Mouse (Mus musculus): ENCODE results near the gene Adgrb2.
A peak's percentile ranks its signal among the peaks of the same experiment; 100 is the strongest.

Gene Adgrb2

DNA sequence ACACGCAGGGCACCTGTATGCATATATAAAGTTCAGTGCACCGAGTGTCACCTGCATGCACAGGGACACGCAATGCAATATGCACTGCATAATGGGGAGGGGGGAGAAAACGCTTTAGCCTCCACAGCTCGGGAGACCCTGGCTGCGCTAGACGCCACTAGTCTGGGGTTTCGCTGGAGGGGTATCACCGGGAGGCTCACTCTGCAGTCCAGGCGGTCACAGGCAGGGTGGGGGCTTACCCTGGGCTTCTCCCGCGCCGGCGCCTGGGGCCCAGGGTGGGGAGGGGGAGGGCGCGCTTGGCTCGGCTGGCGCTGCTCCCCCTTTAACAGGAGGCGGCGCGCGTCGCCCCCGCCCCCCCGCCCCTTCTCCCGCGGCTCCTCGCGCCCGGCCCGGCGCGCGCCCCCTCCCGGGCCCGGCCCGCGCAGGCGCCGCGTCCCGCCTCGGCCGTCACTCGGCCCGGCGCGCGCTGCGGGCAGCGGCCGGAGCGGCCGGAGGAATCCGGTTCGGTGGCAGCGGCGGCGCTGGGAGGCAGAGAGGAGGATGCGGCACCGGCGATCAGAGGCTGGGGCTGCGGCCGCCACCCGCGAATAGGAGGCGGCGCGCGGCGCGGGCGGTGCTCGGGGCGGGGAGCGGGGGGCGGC, at the start of gene Adgrb2:
Gene Adgrb2, plus strand, starts transcription at position 450 of the 641 bp plus-strand sequence.
- no peak for DNase-seq (ENCODE audit: low read depth, low spot score)

DNA sequence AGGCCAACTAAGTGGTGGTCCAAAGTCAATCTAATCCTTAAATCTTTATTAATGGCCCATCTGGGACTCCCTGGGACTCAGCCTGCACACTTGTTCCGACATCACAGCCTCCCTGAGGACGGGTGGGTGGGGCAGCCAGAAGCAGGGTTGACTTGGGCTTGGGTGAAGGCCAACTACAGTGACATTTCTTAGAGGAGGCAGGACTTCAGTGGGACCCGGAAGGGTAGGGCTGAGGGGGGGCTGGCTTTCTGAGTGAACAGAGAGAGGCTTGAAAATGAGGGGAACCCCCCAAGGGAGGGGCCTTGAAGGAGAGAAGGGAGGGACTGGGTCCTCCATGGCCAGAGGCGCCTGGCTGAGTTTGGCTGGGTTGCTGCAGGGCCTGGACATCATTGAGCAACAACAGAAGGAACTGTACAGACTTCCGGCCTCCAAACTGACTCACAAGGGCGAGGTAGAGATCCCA, 33.3 kb upstream of the Adgrb2 start:
- DNase-seq (ENCODE audit: low read depth, low spot score) = no peak

DNA sequence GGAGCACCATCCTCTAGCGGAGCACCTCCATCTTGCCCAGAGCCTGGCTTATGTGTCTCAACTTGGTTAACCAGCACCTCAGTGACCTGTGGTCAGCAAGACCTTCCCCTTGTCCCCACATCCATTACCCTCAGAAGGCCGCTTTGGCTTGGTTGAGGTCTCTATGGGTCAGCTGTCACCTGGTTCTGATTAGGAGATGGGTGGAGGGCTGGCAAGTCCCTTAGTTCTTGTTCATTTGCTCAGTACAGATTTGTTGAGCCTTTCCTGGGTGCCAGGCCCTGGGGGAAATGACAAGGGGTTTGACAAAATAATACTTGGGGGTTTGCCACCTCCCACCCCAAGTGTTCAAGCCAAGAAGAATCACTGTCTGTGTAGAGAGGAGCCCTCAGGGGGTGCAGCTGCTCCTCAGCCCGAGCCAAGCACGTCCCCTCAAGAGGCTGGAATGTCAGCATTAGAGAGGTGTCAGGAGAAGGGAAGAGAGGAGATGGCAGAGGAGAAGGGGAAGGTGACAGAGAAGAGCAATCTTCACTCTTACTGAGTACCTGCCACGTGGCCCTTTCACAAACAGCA, 32.3 kb upstream of the Adgrb2 start:
- no peak for DNase-seq (ENCODE audit: low read depth, low spot score)

DNA sequence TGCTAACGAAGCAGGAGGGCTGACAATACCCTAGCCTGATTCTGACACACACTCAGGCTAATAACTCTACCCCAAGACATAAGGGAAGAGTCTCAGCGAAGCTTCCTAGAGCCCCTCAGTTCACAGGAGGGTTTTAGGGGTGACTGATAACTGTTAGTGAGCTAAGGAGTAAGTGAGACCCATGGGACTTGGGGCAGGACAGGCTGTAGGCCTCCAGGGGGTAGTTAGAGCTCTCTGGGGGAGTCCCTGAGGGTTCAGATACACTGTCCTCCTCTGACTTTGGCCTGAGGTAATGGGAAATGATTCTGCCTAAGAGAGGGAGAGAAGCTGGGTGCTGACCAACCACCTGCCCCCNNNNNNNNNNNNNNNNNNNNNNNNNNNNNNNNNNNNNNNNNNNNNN, 30.1 kb upstream of the Adgrb2 start:
- no peak for DNase-seq (ENCODE audit: low read depth, low spot score)

DNA sequence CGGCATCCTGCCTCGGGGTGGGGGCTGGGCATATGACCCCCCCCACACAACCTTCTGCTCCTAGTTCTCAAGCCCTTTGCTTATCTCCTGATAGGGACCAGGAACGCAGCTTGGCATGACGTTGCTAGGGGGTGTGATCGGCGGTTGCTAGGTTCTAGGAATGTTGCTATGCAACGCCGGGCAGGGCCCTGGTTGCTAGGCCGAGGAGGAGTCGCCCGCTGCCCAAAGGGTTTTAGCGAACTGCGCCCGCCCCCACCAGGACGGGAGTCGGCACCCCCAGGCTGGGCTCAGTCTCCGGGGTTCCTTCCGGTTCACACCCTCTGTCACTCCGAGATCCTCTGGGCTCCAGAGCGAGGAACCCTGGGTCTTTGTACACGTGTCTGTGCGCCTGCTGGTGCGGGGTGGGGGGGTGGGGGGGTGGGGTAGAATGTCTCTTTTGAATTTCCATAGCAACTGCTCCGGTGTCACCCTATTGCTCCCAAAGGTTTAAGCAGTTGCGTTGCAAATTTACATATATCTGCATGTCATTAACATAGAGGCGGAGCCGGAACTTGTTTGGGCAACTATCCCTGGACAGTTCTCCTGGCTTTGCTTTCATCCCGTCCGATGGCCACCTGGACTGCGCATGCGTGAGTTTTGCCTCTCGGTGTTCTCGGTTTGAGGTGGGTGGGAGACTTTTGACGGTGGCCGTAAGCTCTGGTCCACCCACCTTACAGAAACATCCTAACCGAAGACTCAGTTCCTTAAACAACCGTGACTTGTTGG, 24.3 kb upstream of the Adgrb2 start:
- peak; percentile 61 for DNase-seq (ENCODE audit: low read depth, low spot score)

DNA sequence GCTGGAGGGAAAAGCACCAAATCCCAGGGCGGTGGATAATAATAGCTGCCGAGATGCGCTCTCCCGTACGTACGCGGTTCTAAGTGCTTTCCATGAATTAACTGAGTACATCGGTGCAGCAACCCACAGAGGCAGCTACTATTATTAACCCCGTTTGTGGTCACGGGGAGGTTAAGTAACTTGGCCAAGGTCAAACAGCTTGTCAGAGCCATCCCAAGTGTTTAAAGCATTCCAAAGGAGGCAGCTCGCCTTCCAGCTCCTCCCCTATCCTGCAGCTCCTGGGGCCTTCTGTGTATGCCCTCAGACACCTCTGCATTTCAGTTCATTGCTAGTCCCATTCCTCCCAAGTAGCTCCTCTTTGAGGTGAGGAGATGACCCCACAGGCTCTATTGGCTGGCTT, 19.4 kb upstream of the Adgrb2 start:
- no peak for DNase-seq (ENCODE audit: low read depth, low spot score)

DNA sequence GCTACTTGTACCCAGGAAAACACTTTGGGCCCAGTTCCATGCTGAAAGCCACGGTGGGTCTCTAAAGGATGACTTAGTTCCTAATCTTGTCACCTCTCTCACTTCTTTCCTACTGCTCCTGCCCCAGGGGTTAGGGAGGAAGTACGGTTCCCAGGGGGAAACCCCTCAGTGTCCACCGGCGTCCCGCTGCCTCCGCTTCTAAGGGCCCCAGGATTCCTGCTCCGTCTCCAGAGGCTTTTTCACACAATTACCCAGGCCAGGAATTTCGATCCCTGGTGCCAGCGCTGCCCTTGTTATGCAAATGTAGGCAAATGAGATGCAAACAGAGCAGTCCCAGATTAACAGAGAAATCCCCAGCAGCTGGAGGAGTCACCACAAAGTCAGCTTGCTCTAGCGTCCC, 18.5 kb upstream of the Adgrb2 start:
- DNase-seq (ENCODE audit: low read depth, low spot score) = no peak

DNA sequence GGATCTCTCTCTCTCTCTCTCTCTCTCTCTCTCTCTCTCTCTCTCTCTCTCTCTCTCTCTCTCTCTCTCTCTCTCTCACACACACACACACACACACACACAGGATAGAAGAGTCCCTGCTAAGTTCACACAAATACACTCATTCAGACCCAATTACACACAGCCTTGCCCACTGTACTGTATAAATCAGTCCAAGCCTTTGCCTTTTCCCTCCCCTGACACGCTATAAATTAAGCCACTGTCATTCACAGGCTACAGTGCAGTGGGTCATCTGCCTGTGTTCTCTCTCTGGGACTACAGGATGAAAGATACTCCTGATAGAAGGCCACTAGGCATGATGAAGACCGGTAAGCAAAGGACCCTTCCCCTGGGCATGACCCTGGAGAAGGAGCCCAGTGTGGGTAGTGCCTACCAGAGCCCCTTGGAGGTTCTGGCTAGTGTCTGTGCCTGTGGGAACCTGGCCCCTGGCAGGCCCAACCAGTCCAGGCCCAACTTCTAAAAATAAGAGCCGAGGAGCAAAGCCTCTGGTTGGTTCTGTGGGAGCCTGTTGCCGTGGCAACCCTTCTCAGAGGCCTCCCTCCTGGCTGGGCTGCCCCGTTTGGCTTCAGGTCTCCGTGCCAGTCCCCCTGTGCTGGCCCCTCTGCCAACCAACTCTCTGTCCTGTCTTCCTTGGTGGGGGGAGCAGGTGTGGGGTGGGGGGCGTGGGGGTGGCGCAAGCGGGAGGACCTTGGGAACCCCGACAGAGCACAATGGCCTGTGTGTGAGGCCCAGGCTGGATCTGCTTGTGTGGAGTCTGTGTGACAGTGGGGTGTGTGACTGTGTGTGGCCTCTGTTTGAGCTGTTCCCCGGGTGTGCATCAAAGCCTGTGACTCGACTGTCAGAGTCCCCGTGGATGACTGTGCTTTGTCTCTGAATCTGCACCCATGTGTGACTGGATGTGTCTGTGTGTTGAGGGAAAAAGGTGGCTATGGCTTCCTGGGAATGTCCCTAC, 17.4 kb upstream of the Adgrb2 start:
- DNase-seq (ENCODE audit: low read depth, low spot score) = no peak

DNA sequence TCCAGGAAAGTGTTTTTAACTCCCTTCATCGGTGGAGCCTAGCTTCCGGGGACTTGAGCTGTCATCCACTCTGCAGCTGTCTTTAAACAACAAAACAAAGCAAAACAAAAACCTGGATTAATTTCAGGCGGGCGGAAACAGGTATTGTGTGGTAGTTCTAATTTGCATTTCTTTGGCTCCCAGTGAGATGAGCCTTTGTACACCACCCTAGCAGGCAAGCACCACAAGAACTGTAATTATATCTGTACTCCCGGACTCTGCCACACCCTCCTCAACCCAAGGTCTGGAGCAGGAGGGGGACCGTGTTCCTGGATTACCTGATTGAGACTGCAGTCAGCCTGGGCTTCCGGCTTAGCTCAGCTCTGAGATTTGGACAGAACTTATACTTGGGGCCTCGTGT, 14.5 kb upstream of the Adgrb2 start:
- DNase-seq (ENCODE audit: low read depth, low spot score) = no peak

DNA sequence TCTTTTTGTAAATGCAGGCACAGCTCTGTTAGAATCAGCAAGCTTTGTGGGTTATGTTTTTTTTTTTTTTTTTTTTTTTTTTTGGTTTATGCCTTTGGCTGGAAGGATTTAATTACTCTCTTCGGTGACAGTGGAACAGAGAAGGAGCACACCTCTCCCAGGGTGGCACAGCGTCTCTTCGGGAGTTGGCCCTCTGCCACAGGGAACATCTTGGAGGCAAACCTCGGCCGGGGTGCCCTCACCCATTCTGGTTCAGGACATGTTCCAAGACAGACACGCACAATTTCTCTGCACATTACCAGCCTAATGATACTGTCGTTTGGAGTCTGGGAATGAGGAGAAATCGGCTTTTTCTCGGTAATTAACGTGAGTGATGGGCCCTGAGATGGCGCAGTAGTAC, 13.8 kb upstream of the Adgrb2 start:
- DNase-seq (ENCODE audit: low read depth, low spot score) = no peak

DNA sequence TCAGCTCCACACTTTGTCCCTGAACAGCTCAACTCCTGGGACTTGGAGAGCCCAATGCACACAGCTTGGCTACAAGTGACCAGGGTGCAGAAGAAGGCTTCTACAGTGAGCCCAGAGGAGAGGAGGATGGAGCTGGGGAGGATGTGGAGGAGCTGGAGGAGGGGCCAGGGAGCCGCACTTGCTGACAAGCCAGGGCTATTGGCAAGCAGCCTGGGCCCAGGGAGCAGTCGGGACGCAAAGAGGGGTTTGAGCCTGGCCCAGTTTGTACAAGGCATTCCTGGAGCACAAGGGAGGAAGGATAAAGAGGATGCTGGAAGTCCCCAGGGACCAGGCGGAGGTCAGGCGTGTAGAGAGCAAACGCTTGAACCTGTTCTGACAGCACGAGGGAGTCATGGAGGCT, 12.7 kb upstream of the Adgrb2 start:
- no peak for DNase-seq (ENCODE audit: low read depth, low spot score)

DNA sequence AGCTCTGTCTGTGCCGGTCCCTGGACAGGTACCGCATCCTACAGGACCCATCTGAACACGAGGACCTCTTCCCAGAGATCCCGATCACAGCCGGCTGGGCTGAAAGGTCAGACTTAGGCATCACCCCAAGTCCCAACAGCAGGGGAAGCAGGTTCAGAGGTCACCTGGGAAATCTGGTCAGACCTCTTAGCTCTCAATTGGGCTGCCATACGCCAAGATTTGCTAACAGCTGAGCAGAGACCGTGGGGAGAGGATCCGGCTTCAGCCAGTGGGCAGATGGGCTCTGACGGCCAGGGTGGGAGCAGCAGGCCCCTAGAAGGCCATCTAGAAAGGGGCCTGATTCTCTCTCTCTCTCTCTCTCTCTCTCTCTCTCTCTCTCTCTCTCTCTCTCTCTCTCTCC, 10.4 kb upstream of the Adgrb2 start:
- DNase-seq (ENCODE audit: low read depth, low spot score) = no peak

DNA sequence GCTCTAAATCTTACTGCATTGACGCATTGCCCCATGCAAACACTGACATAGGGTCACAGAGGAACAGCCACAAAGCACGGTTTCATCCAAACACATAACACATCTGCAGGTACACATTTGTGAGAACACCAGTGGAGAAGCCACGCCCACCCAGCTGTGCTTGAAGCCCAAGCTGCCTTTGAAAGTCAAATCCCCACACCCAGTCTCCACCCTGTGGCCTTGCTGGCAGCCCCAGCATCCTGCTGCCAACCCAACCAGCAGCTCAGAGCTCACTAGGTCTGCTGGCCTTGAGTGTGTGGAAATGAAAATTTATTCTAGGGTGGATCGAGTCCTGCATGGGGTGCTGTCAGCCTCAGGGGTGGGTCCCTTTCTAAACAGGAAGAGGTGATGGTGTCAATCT, 7.4 kb upstream of the Adgrb2 start:
- no peak for DNase-seq (ENCODE audit: low read depth, low spot score)

DNA sequence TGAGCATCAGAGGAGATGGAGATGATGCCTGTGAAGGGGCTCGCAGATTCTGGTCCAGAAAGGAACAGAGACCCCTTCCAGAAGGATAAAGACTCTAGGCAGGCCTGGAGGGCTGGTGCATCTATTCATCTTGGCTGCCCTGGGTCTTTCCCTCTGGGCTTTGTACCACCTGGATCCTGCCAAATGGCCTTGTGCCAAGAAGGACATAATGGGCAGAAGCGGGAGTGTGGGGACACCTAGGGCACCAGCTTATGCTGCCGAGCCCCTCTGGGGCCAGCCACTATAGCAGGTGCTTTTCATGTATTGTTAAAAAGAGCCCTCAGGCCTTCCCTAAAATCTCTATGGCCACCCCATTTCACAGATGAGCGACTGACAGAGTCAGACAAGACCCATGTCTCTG, 6.4 kb upstream of the Adgrb2 start:
- DNase-seq (ENCODE audit: low read depth, low spot score) = no peak

DNA sequence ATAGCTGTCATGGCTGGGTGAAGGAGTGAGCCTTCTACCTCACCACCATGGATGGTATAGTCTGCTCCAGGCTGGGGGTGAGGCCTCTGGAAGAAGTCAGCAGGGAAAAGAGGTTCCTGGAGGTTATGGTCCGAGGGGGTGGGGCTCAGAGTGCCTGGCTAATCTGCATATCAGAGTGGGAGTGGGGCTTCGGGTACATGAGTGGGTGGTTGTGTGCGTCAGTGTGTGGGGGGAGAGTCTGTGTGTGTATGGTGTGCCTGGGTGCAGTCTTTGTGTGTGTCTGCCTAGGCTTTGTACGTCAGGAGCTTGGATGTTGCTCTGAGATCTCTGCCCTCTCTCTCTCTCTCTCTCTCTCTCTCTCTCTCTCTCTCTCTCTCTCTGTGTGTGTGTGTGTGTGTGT, 5.7 kb upstream of the Adgrb2 start:
- no peak for DNase-seq (ENCODE audit: low read depth, low spot score)

DNA sequence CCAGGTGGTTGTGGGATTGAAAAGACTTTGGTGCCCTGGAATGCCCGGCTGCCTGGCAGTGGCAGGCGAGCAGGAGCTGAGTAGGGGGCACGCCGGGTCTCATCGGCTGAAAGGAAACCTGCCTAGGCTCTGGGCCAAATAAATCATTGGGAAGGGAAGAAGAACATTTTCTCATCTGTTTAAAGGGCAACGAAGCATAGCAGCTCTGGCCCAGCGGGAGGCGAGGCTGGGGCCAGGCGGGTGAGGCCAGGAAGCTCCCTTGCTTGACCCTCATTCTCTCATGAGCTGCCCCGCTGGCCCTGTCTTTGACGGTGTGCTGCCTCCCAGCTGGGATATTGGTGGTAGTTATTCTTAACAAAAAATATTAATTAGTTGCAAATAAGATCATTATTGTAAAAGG, 3.0 kb upstream of the Adgrb2 start:
- no peak for DNase-seq (ENCODE audit: low read depth, low spot score)

DNA sequence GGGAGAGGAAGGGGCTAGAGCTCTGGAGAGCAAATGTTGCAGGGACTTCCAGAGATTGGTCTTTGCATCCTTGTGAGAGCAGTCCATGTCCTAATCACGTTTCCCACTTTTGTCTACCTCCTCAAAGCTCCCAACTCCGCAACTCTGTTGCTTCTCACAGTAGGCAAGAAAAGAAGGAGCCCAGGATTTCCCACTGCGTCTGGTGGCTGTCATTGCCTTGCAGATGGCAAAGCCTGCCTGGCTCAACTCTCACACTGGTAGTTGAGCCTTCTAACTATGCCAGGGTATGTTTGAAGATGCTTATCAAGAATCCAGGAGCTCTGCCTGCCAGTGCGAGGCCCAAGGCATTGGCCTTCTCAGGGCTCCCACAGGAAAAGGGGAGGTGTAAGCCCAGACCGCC, 1.6 kb upstream of the Adgrb2 start:
- DNase-seq (ENCODE audit: low read depth, low spot score) = no peak

DNA sequence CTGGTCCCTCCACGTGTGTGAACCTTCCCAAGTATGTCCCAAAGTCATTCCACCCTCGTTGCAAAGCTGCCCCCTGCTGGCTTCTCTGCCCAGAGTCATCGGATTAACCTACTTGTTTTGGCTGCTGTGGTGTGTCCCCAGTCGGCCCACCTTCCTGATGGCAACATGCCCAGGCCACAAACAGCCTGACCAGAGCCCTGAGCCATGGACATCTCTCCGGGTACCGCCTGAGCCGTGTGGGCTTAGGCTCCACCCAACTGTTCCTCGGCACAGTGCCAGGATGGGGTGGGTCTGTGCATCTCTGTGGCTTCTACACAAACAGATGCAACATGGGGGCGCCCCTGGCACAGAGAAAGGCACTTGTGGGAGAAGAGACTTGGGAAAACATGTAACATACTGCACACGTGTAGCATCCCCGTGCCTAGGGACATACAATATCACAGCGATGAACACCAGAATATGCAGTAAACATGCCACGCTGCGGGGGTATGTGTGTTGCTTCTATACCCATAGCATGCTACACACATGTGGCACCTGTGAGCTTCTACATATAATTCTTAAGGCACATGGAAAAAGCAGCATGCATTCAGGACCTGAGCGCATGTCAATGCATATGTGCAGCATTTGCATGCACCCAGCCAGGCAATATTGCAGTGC, 778 bp upstream of the Adgrb2 start:
- DNase-seq (ENCODE audit: low read depth, low spot score) = no peak

DNA sequence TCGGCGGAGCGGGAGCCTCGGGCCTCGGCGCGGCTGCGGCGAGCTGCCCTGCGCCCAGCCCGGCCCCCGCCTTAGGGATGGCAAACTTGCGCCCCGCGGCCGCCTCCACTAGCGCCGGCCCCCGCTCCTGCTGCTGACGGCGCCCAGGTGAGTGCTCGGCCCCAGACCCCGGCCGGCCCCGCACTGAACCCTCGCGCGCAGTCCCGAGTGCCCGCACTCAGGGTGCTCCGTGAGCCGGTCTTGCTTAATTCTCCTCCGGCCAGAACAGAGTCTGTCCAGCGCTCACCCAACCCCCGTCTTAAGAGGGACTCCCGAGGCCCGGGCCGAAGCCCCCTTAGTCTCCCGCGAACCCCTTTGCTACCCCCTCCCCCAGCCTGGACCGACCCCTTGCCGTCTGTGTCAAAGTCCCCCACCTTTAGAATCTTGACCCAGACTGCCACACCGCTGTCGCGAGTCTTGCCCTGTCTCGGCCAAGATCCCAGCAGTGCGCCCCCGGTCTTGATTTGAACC, 546 bp downstream of the Adgrb2 start:
- DNase-seq (ENCODE audit: low read depth, low spot score) = no peak

DNA sequence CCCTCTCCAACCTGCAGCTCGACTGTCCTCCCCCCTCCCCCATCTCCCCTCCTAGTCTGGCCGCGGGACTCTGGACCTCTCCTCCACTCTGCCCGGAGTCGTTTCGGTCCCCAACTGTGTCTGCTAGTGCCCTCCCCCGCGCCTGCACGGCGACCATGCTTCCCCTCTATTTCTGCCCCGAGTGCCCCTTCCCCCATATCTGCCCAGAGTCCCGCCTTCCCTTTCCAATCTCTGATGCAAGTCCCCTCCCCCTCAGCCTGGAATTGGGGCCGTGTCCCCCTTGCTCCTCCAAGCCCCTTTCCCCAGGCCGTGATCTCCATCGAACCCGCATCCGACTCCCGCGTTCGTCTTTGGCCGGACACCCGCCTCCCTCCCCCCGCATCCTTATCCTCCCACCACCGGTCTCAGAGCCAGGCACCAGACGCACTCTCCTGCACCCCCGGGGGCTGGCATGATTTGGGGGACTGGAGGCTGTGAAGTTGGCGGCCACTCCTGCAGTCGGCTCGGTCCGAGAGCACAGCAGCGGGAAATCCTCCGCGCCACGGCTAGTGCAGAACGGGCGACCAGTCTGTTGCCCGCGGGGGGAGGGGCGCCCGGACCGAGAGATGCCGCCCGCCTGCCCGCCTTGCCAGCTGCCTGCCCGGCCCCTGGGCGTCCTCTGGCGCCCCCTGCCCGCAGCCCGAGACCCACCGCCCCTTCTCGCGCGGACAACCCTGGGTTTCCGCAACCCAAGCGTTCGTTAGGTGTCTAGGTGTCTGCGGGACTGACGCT, 1.2 kb downstream of the Adgrb2 start:
- no peak for DNase-seq (ENCODE audit: low read depth, low spot score)

All from WW6 (cell line).